Mouse (Mus musculus): ENCODE data around the gene Akt3. TPM values are rescaled to one million over a fixed set of nuclear protein-coding genes. Genes with fewer than 3 reads are reported as not detected.

Akt3 gene
- total RNA-seq, 1 experiment: 8.4 TPM

- Histone ChIP-seq H3K4me3 (ENCODE audit: insufficient read depth in 1 of 2, low read depth in 1 of 2, low read length in 2 of 2, poor library complexity in 1 of 2, severe bottlenecking in 1 of 2) (no peak overlapping the region), H3K27ac (ENCODE audit: insufficient read depth, low read depth, low read length, poor library complexity, severe bottlenecking) (no peak overlapping the region), H3K4me1 (ENCODE audit: control insufficient read depth in 2 of 2, insufficient read depth in 2 of 2, low read length in 2 of 2, poor library complexity in 1 of 2) (no peaks in the 10 kb centered on the region), H3K9me3 (ENCODE audit: control insufficient read depth, insufficient read depth, low read depth, low read length) (no peaks in the 10 kb centered on the region), H3K9ac (ENCODE audit: insufficient read depth, low read depth, low read length, poor library complexity, severe bottlenecking) (no peak overlapping the region), H3K36me3 (ENCODE audit: control insufficient read depth, insufficient read depth, low read length, poor library complexity, severe bottlenecking) (no peaks in the 10 kb centered on the region)
- DNase-seq (ENCODE audit: low read depth, low spot score): no peak
- in situ Hi-C loops (cut with MboI; ENCODE audit: low sequenced_read_pairs in 2 of 2, unreplicated experiment in 2 of 2): loop anchor here in 1 of 2 experiments (25.0 kb wide), 1 partner anchor 449 kb away; no protein-coding TSS in a partner anchor
- TF ChIP-seq ZC3H11A (IDR thresholded peaks at IDR 0.05; ENCODE audit: borderline replicate concordance, low read depth, low read length) (no peak), MAFK (IDR thresholded peaks at IDR 0.05; ENCODE audit: insufficient read depth, low read depth, low read length) (no peak), HCFC1 (IDR thresholded peaks at IDR 0.05; ENCODE audit: borderline replicate concordance, insufficient read depth, low read length) (no peak), CHD2 (IDR thresholded peaks at IDR 0.05; ENCODE audit: low read depth, low read length) (no peak), ZNF384 (IDR thresholded peaks at IDR 0.05; ENCODE audit: low read depth, low read length) (no peak)
Observed at GRCm38 (mm10) chr1:177238368-177238767, 19.6 kb downstream of the Akt3 start.

DNA sequence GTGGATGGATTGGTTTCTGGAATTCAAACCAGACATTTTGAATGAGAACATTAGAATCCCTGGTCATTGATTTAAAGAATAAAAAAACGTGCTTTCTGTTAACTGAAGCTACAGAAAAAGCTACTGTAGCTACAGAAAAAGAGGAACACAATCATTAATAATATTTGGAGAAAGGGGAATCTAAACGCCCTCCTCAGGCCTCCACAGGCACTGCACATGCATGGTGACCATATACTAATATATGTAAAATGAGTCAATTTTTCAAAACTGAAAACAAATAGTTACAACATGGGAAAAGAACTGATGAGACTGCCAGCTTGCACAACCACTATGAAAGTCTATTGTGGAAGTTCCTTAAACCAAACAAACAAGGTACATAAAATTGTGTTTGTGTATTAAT, 21.3 kb downstream of the Akt3 start:
- Histone ChIP-seq H3K4me3 (ENCODE audit: insufficient read depth in 1 of 2, low read depth in 1 of 2, low read length in 2 of 2, poor library complexity in 1 of 2, severe bottlenecking in 1 of 2) (no peak overlapping the region), H3K36me3 (ENCODE audit: control insufficient read depth, insufficient read depth, low read length, poor library complexity, severe bottlenecking) (no peaks in the 10 kb centered on the region), H3K4me1 (ENCODE audit: control insufficient read depth in 2 of 2, insufficient read depth in 2 of 2, low read length in 2 of 2, poor library complexity in 1 of 2) (no peaks in the 10 kb centered on the region), H3K9ac (ENCODE audit: insufficient read depth, low read depth, low read length, poor library complexity, severe bottlenecking) (no peak overlapping the region), H3K27ac (ENCODE audit: insufficient read depth, low read depth, low read length, poor library complexity, severe bottlenecking) (no peak overlapping the region), H3K9me3 (ENCODE audit: control insufficient read depth, insufficient read depth, low read depth, low read length) (no peaks in the 10 kb centered on the region)
- no peak for TF ChIP-seq HCFC1 (IDR thresholded peaks at IDR 0.05; ENCODE audit: borderline replicate concordance, insufficient read depth, low read length)
- TF ChIP-seq MAFK (IDR thresholded peaks at IDR 0.05; ENCODE audit: insufficient read depth, low read depth, low read length): no peak
- TF ChIP-seq ZC3H11A (IDR thresholded peaks at IDR 0.05; ENCODE audit: borderline replicate concordance, low read depth, low read length): no peak
- no peak for TF ChIP-seq CHD2 (IDR thresholded peaks at IDR 0.05; ENCODE audit: low read depth, low read length)
- no peak for TF ChIP-seq ZNF384 (IDR thresholded peaks at IDR 0.05; ENCODE audit: low read depth, low read length)
- DNase-seq (ENCODE audit: low read depth, low spot score): no peak
- in situ Hi-C loops (cut with MboI; ENCODE audit: low sequenced_read_pairs in 2 of 2, unreplicated experiment in 2 of 2): loop anchor here in 1 of 2 experiments (25.0 kb wide), 1 partner anchor 451 kb away; no protein-coding TSS in a partner anchor

DNA sequence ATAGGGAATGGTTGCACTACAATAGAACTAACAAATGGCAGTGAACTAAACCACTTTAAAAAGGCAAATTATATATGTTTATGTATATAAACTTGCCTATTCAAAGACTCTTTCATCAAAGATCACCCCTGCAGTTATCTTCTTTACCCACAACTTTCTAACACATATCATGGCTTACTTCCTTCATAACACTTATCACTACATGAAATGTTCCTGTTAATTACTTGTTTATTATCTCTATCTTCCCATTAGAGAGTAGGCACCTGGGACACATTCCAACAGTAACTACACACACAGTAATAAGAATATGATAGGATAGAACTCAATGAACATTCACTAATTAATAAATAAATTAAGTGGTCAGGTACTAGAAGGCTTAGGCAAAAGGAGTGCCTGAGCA, 21.8 kb downstream of the Akt3 start:
- in situ Hi-C loops (cut with MboI; ENCODE audit: low sequenced_read_pairs in 2 of 2, unreplicated experiment in 2 of 2): loop anchor here in 1 of 2 experiments (25.0 kb wide), 1 partner anchor 451 kb away; no protein-coding TSS in a partner anchor
- TF ChIP-seq CHD2 (IDR thresholded peaks at IDR 0.05; ENCODE audit: low read depth, low read length) (no peak), ZC3H11A (IDR thresholded peaks at IDR 0.05; ENCODE audit: borderline replicate concordance, low read depth, low read length) (no peak), MAFK (IDR thresholded peaks at IDR 0.05; ENCODE audit: insufficient read depth, low read depth, low read length) (no peak), HCFC1 (IDR thresholded peaks at IDR 0.05; ENCODE audit: borderline replicate concordance, insufficient read depth, low read length) (no peak), ZNF384 (IDR thresholded peaks at IDR 0.05; ENCODE audit: low read depth, low read length) (no peak)
- Histone ChIP-seq H3K9me3 (ENCODE audit: control insufficient read depth, insufficient read depth, low read depth, low read length) (no peaks in the 10 kb centered on the region), H3K27ac (ENCODE audit: insufficient read depth, low read depth, low read length, poor library complexity, severe bottlenecking) (no peak overlapping the region), H3K36me3 (ENCODE audit: control insufficient read depth, insufficient read depth, low read length, poor library complexity, severe bottlenecking) (no peaks in the 10 kb centered on the region), H3K4me3 (ENCODE audit: insufficient read depth in 1 of 2, low read depth in 1 of 2, low read length in 2 of 2, poor library complexity in 1 of 2, severe bottlenecking in 1 of 2) (no peak overlapping the region), H3K9ac (ENCODE audit: insufficient read depth, low read depth, low read length, poor library complexity, severe bottlenecking) (no peak overlapping the region), H3K4me1 (ENCODE audit: control insufficient read depth in 2 of 2, insufficient read depth in 2 of 2, low read length in 2 of 2, poor library complexity in 1 of 2) (no peaks in the 10 kb centered on the region)
- DNase-seq (ENCODE audit: low read depth, low spot score): no peak

DNA sequence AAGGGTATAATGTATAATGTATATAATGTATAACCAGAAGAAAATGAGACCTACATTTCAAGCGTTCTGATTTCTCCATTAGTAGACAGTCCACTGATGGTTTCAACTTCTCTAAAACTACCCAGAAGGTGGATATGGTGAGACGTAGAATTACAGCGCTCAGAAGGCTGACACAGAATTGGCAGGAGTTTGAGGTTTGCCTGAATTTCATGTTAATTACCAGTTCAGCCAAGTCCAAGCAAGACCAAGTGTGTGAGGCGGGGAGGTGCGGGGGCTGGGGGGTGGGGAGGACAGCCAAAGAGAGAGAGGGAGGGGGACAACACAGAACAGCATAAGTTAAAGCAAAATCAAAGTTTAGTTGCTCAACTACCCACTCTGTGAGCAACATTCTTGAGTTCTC, 23.5 kb downstream of the Akt3 start:
- H3K4me1 ChIP-seq (ENCODE audit: control insufficient read depth in 2 of 2, insufficient read depth in 2 of 2, low read length in 2 of 2, poor library complexity in 1 of 2): no peaks in the 10 kb centered on the region
- H3K9ac ChIP-seq (ENCODE audit: insufficient read depth, low read depth, low read length, poor library complexity, severe bottlenecking): no peak overlapping the region
- no peak for DNase-seq (ENCODE audit: low read depth, low spot score)
- TF ChIP-seq CHD2 (IDR thresholded peaks at IDR 0.05; ENCODE audit: low read depth, low read length) (no peak), ZC3H11A (IDR thresholded peaks at IDR 0.05; ENCODE audit: borderline replicate concordance, low read depth, low read length) (no peak), HCFC1 (IDR thresholded peaks at IDR 0.05; ENCODE audit: borderline replicate concordance, insufficient read depth, low read length) (no peak)
- H3K4me3 ChIP-seq (ENCODE audit: insufficient read depth in 1 of 2, low read depth in 1 of 2, low read length in 2 of 2, poor library complexity in 1 of 2, severe bottlenecking in 1 of 2): no peak overlapping the region
- no peaks in the 10 kb centered on the region for H3K36me3 ChIP-seq (ENCODE audit: control insufficient read depth, insufficient read depth, low read length, poor library complexity, severe bottlenecking)
- no peaks in the 10 kb centered on the region for H3K9me3 ChIP-seq (ENCODE audit: control insufficient read depth, insufficient read depth, low read depth, low read length)
- no peak overlapping the region for H3K27ac ChIP-seq (ENCODE audit: insufficient read depth, low read depth, low read length, poor library complexity, severe bottlenecking)
- in situ Hi-C loops (cut with MboI; ENCODE audit: low sequenced_read_pairs in 2 of 2, unreplicated experiment in 2 of 2): loop anchor here in 1 of 2 experiments (25.0 kb wide), 1 partner anchor 453 kb away; no protein-coding TSS in a partner anchor

DNA sequence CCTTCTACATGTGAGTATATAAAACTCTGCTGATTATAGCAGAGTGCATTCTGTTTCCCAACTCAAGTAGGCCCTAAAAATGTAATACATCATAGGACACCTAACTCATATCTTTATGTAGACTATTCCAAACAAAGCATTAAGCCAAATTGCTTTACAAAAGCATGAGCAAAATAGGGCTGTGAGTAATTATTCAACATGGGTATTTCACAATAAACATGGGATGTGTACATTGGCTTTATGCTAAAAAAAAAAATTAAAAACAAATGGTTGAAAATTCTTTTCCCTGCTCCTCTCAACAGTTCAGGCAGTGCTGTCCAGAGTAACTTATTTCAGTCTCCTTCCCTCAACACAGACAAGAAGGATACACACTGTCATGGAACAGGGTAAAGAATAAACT, 26.9 kb downstream of the Akt3 start:
- Histone ChIP-seq H3K9me3 (ENCODE audit: control insufficient read depth, insufficient read depth, low read depth, low read length) (no peaks in the 10 kb centered on the region), H3K4me3 (ENCODE audit: insufficient read depth in 1 of 2, low read depth in 1 of 2, low read length in 2 of 2, poor library complexity in 1 of 2, severe bottlenecking in 1 of 2) (no peak overlapping the region), H3K4me1 (ENCODE audit: control insufficient read depth in 2 of 2, insufficient read depth in 2 of 2, low read length in 2 of 2, poor library complexity in 1 of 2) (no peaks in the 10 kb centered on the region), H3K36me3 (ENCODE audit: control insufficient read depth, insufficient read depth, low read length, poor library complexity, severe bottlenecking) (no peaks in the 10 kb centered on the region), H3K9ac (ENCODE audit: insufficient read depth, low read depth, low read length, poor library complexity, severe bottlenecking) (no peak overlapping the region), H3K27ac (ENCODE audit: insufficient read depth, low read depth, low read length, poor library complexity, severe bottlenecking) (no peak overlapping the region)
- no peak for DNase-seq (ENCODE audit: low read depth, low spot score)
- in situ Hi-C loops (cut with MboI; ENCODE audit: low sequenced_read_pairs in 2 of 2, unreplicated experiment in 2 of 2): loop anchor here in 1 of 2 experiments (25.0 kb wide), 1 partner anchor 456 kb away; no protein-coding TSS in a partner anchor
- no peak for TF ChIP-seq ZNF384 (IDR thresholded peaks at IDR 0.05; ENCODE audit: low read depth, low read length)
- TF ChIP-seq HCFC1 (IDR thresholded peaks at IDR 0.05; ENCODE audit: borderline replicate concordance, insufficient read depth, low read length): no peak
- TF ChIP-seq ZC3H11A (IDR thresholded peaks at IDR 0.05; ENCODE audit: borderline replicate concordance, low read depth, low read length): no peak
- no peak for TF ChIP-seq MAFK (IDR thresholded peaks at IDR 0.05; ENCODE audit: insufficient read depth, low read depth, low read length)
- no peak for TF ChIP-seq CHD2 (IDR thresholded peaks at IDR 0.05; ENCODE audit: low read depth, low read length)
